Mouse (Mus musculus) cerebellum, adult 9-10 months (tissue): ENCODE results near the gene Timp2.
A peak's percentile ranks its signal among the peaks of the same experiment; 100 is the strongest.

ENCODE experiments used
- DNase-seq: peaks from one replicate; pipeline ENCODE4 v3.0.0; 2022

Gene Timp2

GRCm38 (mm10) chr11:118287573-118287972, 68.0 kb downstream of the Timp2 start:
- DNase-seq, result no peak

- DNase-seq, result no peak
These were observed 69.1 kb downstream of the Timp2 start for GRCm38 (mm10) chr11:118286434-118286833.

- DNase-seq, result no peak
These were observed 69.7 kb downstream of the Timp2 start for GRCm38 (mm10) chr11:118285791-118286190.

- no peak for DNase-seq
These were observed 75.3 kb downstream of the Timp2 start for GRCm38 (mm10) chr11:118280218-118280617.

- no peak for DNase-seq
These were observed 79.2 kb downstream of the Timp2 start for GRCm38 (mm10) chr11:118276328-118276727.

- DNase-seq, result no peak
These were observed 80.4 kb downstream of the Timp2 start for GRCm38 (mm10) chr11:118275092-118275491.

GRCm38 (mm10) chr11:118269827-118270226, 85.7 kb downstream of the Timp2 start:
- DNase-seq, result no peak

- no peak for DNase-seq
These were observed 88.9 kb downstream of the Timp2 start for GRCm38 (mm10) chr11:118266666-118267046.

- DNase-seq, result no peak
These were observed 89.4 kb downstream of the Timp2 start for GRCm38 (mm10) chr11:118266044-118266665.

- no peak for DNase-seq
These were observed 89.9 kb downstream of the Timp2 start for GRCm38 (mm10) chr11:118265621-118266020.

GRCm38 (mm10) chr11:118263146-118263545, 92.4 kb downstream of the Timp2 start:
- no peak for DNase-seq

GRCm38 (mm10) chr11:118260081-118260480, 95.5 kb downstream of the Timp2 start:
- no peak for DNase-seq

- DNase-seq, result no peak
These were observed 96.0 kb downstream of the Timp2 start for GRCm38 (mm10) chr11:118259580-118259979.

GRCm38 (mm10) chr11:118256371-118256770, 99.2 kb downstream of the Timp2 start:
- DNase-seq, result no peak

- DNase-seq, result peak; percentile 96
These were observed 101.2 kb downstream of the Timp2 start for GRCm38 (mm10) chr11:118254159-118254951.

GRCm38 (mm10) chr11:118253447-118254158, 101.9 kb downstream of the Timp2 start:
- peak; percentile 63 for DNase-seq
